Mouse (Mus musculus) thymus, postnatal 14 days (tissue): ENCODE measurements at regions not wholly inside any gene's neighbourhood (a gene's known extent, or its start where the extent isn't known, plus 50 kb on each side); places are given as distances from the start of the nearest gene placed in this dataset.
"Not testable (repeated sequence)": the region's sequence is repeated elsewhere in the genome, so short reads cannot be mapped to it uniquely, and the experiment has no call there.

Experiments
- DNase-seq: peaks from one replicate; pipeline ENCODE4 v3.0.0; 2021

- no peak for DNase-seq
Measured at GRCm38 (mm10) chr9:33050789-33051188, 414.8 kb downstream of the Ets1 start.

GRCm38 (mm10) chr9:33060636-33061264 is 424.7 kb downstream of the Ets1 start:
- DNase-seq = peak; percentile 25

- no peak for DNase-seq
Measured at GRCm38 (mm10) chr9:33062476-33062875, 426.5 kb downstream of the Ets1 start.

- no peak for DNase-seq
Measured at GRCm38 (mm10) chr9:33065331-33065730, 429.3 kb downstream of the Ets1 start.

- DNase-seq = no peak
Measured at GRCm38 (mm10) chr9:33067521-33067920, 431.5 kb downstream of the Ets1 start.

GRCm38 (mm10) chr9:33070116-33070515 is 434.1 kb downstream of the Ets1 start:
- no peak for DNase-seq

- DNase-seq = peak; percentile 28
Measured at GRCm38 (mm10) chr9:33080271-33080670, 444.2 kb downstream of the Ets1 start.

GRCm38 (mm10) chr9:33080774-33081173 is 444.8 kb downstream of the Ets1 start:
- peak; percentile 18 for DNase-seq

GRCm38 (mm10) chr9:33089977-33090376 is 454.0 kb downstream of the Ets1 start:
- no peak for DNase-seq

- no peak for DNase-seq
Measured at GRCm38 (mm10) chr9:33091664-33092063, 455.6 kb downstream of the Ets1 start.

GRCm38 (mm10) chr9:33095654-33096053 is 459.6 kb downstream of the Ets1 start:
- DNase-seq = peak; percentile 81

GRCm38 (mm10) chr9:33101206-33101605 is 465.2 kb downstream of the Ets1 start:
- DNase-seq = no peak

GRCm38 (mm10) chr9:33104623-33105074 is 468.6 kb downstream of the Ets1 start:
- no peak for DNase-seq

GRCm38 (mm10) chr9:33123841-33124240 is 487.8 kb downstream of the Ets1 start:
- no peak for DNase-seq

- no peak for DNase-seq
Measured at GRCm38 (mm10) chr9:33152186-33152585, 516.2 kb downstream of the Ets1 start.

GRCm38 (mm10) chr9:33168159-33168558 is 532.1 kb downstream of the Ets1 start:
- DNase-seq = no peak

- not testable (repeated sequence) for DNase-seq
Measured at GRCm38 (mm10) chr9:33169093-33169492, 533.1 kb downstream of the Ets1 start.

- no peak for DNase-seq
Measured at GRCm38 (mm10) chr9:33180066-33180465, 544.0 kb downstream of the Ets1 start.

- DNase-seq = no peak
Measured at GRCm38 (mm10) chr9:33187187-33187586, 551.2 kb downstream of the Ets1 start.

GRCm38 (mm10) chr9:33209083-33209482 is 573.1 kb downstream of the Ets1 start:
- no peak for DNase-seq

GRCm38 (mm10) chr9:33214523-33214922 is 578.5 kb downstream of the Ets1 start:
- DNase-seq = no peak

- DNase-seq = no peak
Measured at GRCm38 (mm10) chr9:33220981-33221380, 585.0 kb downstream of the Ets1 start.

- DNase-seq = no peak
Measured at GRCm38 (mm10) chr9:33222066-33222805, 586.2 kb downstream of the Ets1 start.

GRCm38 (mm10) chr9:33233699-33234131 is 597.7 kb downstream of the Ets1 start:
- DNase-seq = no peak
